Mouse (Mus musculus) R1 (cell line): ENCODE measurements around the gene Tdp1.

Source experiments
- DNase-seq: peaks from one replicate; pipeline ENCODE4 v3.0.0-alpha.2; 2018; ENCODE audit warnings: low read depth, low spot score

Tdp1 gene

GRCm38 (mm10) chr12:100000381-100000780 is 116.1 kb downstream of the Tdp1 start:
- no peak for DNase-seq

GRCm38 (mm10) chr12:100001246-100001645 is 116.9 kb downstream of the Tdp1 start:
- no peak for DNase-seq

DNA sequence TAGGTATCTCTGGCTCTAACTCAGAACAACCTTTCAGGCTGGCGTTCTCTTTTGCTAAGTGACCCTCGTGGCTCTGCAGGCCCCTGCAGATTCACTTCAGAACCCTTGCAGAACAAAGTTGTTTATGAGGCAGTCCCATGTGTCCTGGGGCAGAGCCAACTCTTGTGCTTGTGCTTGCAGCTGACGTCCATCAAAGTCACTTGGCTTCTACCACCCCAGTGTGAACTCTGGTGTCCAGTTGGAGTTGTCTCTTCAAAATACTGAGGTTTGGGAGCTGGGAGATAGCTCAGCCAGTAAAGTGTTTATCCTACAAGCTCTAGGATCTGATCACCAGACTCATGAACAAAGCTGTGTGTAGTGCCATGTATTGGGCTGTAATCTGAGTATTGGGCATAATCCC is 117.6 kb downstream of the Tdp1 start:
- DNase-seq: no peak

DNA sequence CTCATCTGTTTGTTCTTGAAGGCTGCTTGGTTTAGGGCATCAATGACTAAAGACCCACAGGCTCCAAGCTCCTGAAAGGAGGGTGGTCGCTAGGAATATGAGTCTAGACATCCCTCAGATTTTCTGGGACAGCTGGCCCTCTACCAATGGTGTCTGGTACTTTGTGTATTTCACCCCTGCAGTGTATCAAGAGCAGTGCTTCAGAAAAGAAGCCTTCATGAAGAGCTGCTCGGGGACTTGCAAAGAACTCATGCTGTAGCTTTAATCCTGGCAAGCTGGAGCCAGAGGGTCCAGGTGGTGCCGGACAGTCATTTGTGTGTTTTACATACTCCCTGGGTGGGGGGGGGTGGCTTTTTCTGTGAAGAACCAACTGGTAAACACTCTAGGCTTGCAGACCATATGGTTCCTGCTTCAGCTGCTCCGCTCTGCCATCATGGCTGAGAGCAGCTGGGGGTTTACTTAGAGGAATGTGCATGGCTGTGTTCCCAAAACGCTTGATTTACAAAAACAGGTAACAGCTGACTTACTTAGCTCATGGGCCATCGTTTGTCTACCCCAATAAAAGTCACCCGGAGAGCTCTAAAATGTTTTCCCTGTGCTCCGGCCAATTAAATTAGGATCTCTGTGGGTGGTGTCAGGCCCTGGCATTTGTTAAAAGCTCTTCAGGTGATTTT is 118.7 kb downstream of the Tdp1 start:
- DNase-seq: peak; percentile 41
